Mouse (Mus musculus): Measurements from ENCODE around the gene Myom3.
A peak's percentile ranks its signal among the peaks of the same experiment; 100 is the strongest.

Myom3 gene

DNA sequence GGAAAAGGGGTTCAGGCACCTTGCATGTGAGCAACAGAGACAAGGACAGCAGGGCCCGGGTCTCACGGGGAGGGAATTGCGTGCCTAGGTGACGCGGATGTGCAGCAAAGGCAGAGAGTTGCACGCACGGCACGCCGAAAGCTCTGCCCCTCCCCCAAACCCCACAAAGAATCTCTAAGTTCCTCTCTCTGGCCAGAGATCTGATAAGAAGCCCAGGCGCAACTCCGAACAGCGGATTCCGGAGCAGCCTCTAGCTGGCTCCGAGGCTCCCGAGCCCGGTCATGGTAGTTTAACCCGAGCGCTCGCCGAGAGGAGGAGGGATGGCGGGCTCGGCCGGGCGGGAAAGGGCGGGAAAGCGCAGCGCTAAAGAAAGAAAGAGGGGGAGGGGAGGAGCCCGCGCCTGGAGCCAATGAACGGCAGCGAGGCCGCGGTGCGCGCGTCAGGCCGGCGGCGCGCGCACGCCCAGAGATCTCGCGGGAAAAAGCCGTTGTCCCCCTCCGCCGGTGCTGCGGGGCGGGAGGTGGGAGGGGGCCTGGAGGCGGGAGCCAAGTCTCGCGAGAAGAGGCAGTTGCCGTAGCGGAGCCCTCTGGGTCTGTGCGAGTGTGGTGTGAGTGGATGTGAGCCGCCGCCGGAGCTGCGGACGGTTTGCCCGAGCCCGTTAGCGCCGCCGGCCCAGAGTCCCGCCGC is 96.2 kb downstream of the Myom3 start, which contains the start of gene Srsf10:
Gene Srsf10, plus strand, starts transcription at position 212 of the 687 bp plus-strand sequence.
- DNase-seq (ENCODE audit: low spot score in 2 of 2), result peak; percentile 82 to 85

- peak in 1 of 2 experiments; percentile 36 for DNase-seq (ENCODE audit: low spot score in 2 of 2)
Observed at GRCm38 (mm10) chr4:135856223-135857091, 96.9 kb downstream of the Myom3 start.

DNA sequence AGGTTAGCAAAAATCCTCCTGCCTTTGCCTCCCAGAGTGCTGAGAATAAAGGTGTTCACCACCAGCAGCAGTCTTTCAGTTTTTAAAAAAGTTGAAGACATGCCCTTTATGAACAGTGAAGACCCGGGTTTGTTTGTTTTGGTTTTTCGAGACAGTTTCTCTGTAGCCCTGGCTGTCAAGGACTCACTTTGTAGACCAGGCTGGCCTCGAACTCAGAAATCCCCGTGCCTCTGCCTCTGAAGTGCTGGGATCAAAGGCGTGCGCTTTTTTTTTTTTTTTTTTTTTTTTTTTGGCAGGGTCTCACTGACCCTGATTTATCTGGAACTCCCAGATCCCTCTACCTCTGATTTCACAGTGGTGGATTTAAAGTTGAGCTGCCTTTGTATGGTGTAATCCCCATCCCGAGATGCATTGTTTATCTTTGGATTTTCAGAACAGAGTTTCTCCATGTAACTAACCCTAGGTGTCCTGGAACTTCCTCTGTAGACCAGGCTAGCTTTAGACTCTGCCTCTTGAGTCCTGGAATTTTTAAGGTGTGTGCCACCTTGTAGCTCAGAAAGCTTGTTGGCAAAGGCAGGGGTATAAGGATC is 98.2 kb downstream of the Myom3 start:
- no peak for DNase-seq (ENCODE audit: low spot score in 2 of 2)

Measured in frontal cortex, postnatal 25 days (tissue).